Mouse (Mus musculus) myocyte (in vitro differentiated cells): Measurements from ENCODE around the gene Prelid1.

ENCODE experiments used
- E2F4 ChIP-seq: IDR thresholded peaks from one replicate; pipeline ENCODE4 v1.6.1; 2011; ENCODE audit warnings: mild to moderate bottlenecking, control low read depth, moderate library complexity; ENCODE audit not compliant: insufficient read depth
- MAX ChIP-seq: IDR thresholded peaks from one replicate; pipeline ENCODE4 v1.6.1; 2011; ENCODE audit warnings: low read depth, mild to moderate bottlenecking, control low read depth
- MYOG ChIP-seq, 3 experiments: IDR thresholded peaks; one replicate each; pipeline ENCODE4 v1.6.1; 2011; ENCODE audit warnings: control low read depth in 2 of 3, low read depth in 2 of 3, mild to moderate bottlenecking in 2 of 3; ENCODE audit not compliant: insufficient read length in 2 of 3, control insufficient read depth in 1 of 3, insufficient read depth in 1 of 3
- POLR2A ChIP-seq: IDR thresholded peaks from one replicate; pipeline ENCODE4 v1.6.1; 2011; ENCODE audit warnings: low read depth, mild to moderate bottlenecking, control low read depth, moderate library complexity; ENCODE audit not compliant: insufficient read length
- POLR2AphosphoS2 ChIP-seq: IDR thresholded peaks from one replicate; pipeline ENCODE4 v1.6.1; 2011; ENCODE audit warnings: low read depth, control low read depth; ENCODE audit not compliant: insufficient read length
- REST ChIP-seq: IDR thresholded peaks from one replicate; pipeline ENCODE4 v1.6.1; 2011; ENCODE audit warnings: mild to moderate bottlenecking, control low read depth, moderate library complexity; ENCODE audit not compliant: insufficient read depth, insufficient read length
- SRF ChIP-seq: IDR thresholded peaks from one replicate; pipeline ENCODE4 v1.6.1; 2011; ENCODE audit warnings: low read depth; ENCODE audit not compliant: control insufficient read depth, insufficient read length
- TCF12 ChIP-seq: IDR thresholded peaks from one replicate; pipeline ENCODE4 v1.6.1; 2011; ENCODE audit warnings: mild to moderate bottlenecking, control low read depth; ENCODE audit not compliant: poor library complexity, insufficient read depth, severe bottlenecking
- TCF3 ChIP-seq: IDR thresholded peaks from one replicate; pipeline ENCODE4 v1.6.1; 2011; ENCODE audit warnings: low read depth, control low read depth; ENCODE audit not compliant: insufficient read length
- USF1 ChIP-seq: IDR thresholded peaks from one replicate; pipeline ENCODE4 v1.6.1; 2011; ENCODE audit warnings: low read depth, mild to moderate bottlenecking, control low read depth, moderate library complexity

- no peak for TF ChIP-seq SRF
- no peak for TF ChIP-seq POLR2AphosphoS2
- no peak for TF ChIP-seq POLR2A
- peak in 2 of 3 experiments; percentile 55 to 89 for TF ChIP-seq MYOG (IDR thresholded peaks at IDR 0.05; ENCODE audit: control insufficient read depth in 1 of 3, insufficient read depth in 1 of 3, insufficient read length in 2 of 3, low read depth in 2 of 3)
- TF ChIP-seq MAX = no peak
- TF ChIP-seq TCF3 = no peak
- peak; percentile 24 for TF ChIP-seq TCF12
- TF ChIP-seq E2F4 = no peak
- TF ChIP-seq USF1 = no peak
- no peak for TF ChIP-seq REST
These were observed 49.3 kb downstream of the Prelid1 start, which contains the start of gene Rgs14 for GRCm38 (mm10) chr13:55369531-55370114.
